Mouse (Mus musculus) stomach, embryonic 15.5 days (tissue): ENCODE data around the gene Mast3. TPM values are rescaled to one million over a fixed set of nuclear protein-coding genes. Genes with fewer than 3 reads are reported as not detected.

Source experiments
- ATAC-seq: fragments of 200-750 bp; cut with Nextera tagmentation; 2 replicates; pipeline ENCODE4 v1.8.0; 2017; ENCODE audit warnings: low read depth, moderate number of reproducible peaks, moderate TSS enrichment; ENCODE audit not compliant: insufficient read depth, low FRiP score
- H3K27ac ChIP-seq: fragments of 300-500 bp; sonication (generic); 2 replicates; pipeline ENCODE4 v1.5.1; 2015; ENCODE audit warnings: mild to moderate bottlenecking, inconsistent platforms
- H3K27me3 ChIP-seq: fragments of 300-500 bp; sonication (generic); replicated peaks from 2 replicates; pipeline ENCODE4 v1.6.1; 2015; ENCODE audit warnings: inconsistent platforms
- H3K36me3 ChIP-seq: fragments of 300-500 bp; sonication (generic); 2 replicates; pipeline ENCODE4 v1.6.1; 2015; ENCODE audit warnings: inconsistent platforms
- H3K4me1 ChIP-seq: fragments of 300-500 bp; sonication (generic); 2 replicates; pipeline ENCODE4 v1.6.1; 2015; ENCODE audit warnings: inconsistent platforms
- H3K4me2 ChIP-seq: fragments of 300-500 bp; sonication (generic); 2 replicates; pipeline ENCODE4 v1.6.1; 2015; ENCODE audit warnings: mild to moderate bottlenecking, inconsistent platforms
- H3K4me3 ChIP-seq: fragments of 300-500 bp; sonication (generic); replicated peaks from 2 replicates; pipeline ENCODE4 v1.5.1; 2015; ENCODE audit warnings: inconsistent platforms
- H3K9ac ChIP-seq: fragments of 300-500 bp; sonication (generic); 2 replicates; pipeline ENCODE4 v1.6.1; 2015; ENCODE audit warnings: inconsistent platforms
- H3K9me3 ChIP-seq: fragments of 300-500 bp; sonication (generic); 2 replicates; pipeline ENCODE4 v1.6.1; 2016; ENCODE audit warnings: inconsistent platforms
- WGBS: fragments of 180-500 bp; shearing (Covaris S2); methylation state at CpG from one replicate; pipeline ENCODE4 v1.1.7; 2015; 5-methylcytosine and 5-hydroxymethylcytosine counted together
- polyA plus RNA-seq: library from polyadenylated mRNA; unstranded; fragments of >200 nt; fragmentation: Nextera tagmentation; extraction: Ambion mirVana; gene quantifications from 2 replicates; pipeline ENCODE4 v1.2.1, GENCODE M21; 2015

Mast3 gene
- polyA plus RNA-seq, 1 experiment from 2014 or later = 13.3 TPM

DNA sequence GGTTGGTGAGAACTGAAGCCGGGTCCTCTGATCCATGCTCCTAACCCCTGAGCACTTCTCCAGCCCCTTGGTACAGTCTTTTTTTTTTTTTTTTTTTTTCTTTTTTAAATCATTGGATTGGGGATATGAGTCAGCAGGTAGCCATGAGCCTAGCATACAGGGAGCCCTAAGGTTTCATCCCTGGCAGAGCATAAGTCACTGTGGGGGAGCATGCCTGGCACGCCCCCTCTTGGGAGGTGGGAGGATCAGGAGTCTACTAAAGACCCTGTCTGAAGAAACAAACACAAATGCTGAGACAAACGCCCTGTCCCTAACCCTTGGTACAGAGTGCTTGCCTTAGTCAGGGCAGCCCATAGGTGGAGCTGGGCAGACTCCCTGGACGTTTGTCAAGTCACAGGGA lies 7.2 kb upstream of the Mast3 start:
- H3K27me3 ChIP-seq = 0 out of 2 replicates have a peak, but pooled peaks cover 13% of the 10 kb centered on the region
- H3K4me2 ChIP-seq = no peak overlapping the region
- H3K36me3 ChIP-seq = no peaks in the 10 kb centered on the region
- H3K9ac ChIP-seq = no peak overlapping the region
- 47% methylated on average over 4 of the region's 4 CpGs for WGBS
- no peaks in the 10 kb centered on the region for H3K9me3 ChIP-seq
- no peak overlapping the region for H3K27ac ChIP-seq
- H3K4me3 ChIP-seq = no peak overlapping the region
- peaks cover 5% of the 10 kb centered on the region; the same call in 1 of the 2 replicates for H3K4me1 ChIP-seq
- ATAC-seq = no peak

DNA sequence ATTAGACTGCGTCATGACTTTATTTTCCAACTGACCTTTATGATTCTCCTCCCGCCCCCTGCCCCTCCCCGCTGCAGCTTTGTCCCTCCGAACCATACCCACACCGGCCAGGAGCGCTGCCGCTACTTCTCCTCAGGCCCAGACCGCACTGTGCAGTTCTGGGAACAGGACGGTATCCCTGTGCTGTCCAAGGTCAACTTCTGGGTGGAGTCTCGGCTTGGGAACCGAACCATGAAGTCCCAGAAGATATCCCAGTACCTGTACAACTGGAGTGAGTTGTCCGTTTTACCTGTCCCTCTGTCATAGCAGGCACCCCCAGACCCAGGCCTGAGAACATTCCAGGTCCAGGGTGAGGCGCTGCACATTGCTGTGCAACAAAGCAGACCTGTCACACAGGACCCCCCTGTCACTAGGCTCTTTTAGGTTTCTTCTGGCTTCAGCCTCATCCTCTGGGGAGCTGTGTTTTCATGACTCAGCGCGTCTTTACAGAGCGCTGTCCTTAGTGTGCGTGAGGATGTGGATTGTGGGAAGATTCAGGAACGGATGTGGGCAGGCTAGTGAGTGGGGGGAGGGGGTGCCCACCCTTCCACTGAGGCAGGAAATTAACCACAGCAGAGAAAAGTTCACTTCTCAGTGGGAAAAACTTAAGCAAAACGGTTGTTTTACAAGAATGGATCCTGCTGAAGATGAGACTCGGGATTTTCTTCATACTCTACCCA lies 6.3 kb upstream of the Mast3 start:
- H3K27ac ChIP-seq = no peak overlapping the region
- H3K36me3 ChIP-seq = no peaks in the 10 kb centered on the region
- H3K4me2 ChIP-seq = no peak overlapping the region
- H3K9me3 ChIP-seq = no peaks in the 10 kb centered on the region
- 0 out of 2 replicates have a peak, but pooled peaks cover 8% of the 10 kb centered on the region for H3K27me3 ChIP-seq
- 70% methylated on average over 20 of the region's 20 CpGs for WGBS
- H3K9ac ChIP-seq = no peak overlapping the region
- H3K4me1 ChIP-seq = no peaks in the 10 kb centered on the region
- no peak overlapping the region for H3K4me3 ChIP-seq
- ATAC-seq = no peak

DNA sequence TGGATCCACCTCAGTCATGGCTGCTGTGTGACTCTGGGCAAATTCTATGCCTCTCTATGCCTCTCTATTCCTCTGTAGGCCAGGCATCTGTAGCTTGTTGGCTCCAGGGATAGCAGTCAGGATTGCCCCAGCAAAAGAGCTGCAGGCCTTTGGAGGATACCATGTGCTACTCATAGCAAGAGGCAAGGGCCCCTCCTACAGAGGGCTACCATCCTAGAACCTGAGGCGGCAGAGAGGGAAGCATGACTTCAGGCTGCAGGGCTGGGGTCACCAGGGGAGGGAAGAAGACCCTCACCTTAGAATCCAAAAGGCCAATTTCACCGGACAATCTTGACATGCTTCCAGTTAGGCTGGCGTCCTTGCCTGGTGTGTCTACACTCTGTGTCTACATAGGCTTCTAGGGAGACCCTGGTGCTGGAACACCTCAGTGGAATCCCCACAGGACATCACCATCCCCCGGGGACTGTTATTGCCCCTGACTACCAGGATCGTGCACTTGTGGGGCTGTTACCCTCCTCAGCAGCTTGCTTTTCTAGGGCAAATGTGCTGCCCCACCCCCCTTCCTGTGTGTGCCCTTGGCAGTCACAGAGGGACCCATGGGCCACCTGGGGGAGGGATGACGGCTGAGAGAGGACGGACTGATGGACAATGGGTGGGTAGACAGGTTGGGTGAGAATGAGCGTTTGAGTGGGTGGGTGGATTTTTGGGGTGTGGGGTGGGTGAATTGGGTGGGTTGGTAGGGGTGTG lies 4.3 kb upstream of the Mast3 start:
- Histone ChIP-seq H3K27me3 (0 out of 2 replicates have a peak, but pooled peaks cover 3% of the 10 kb centered on the region), H3K4me3 (no peak overlapping the region), H3K9me3 (no peaks in the 10 kb centered on the region), H3K9ac (no peak overlapping the region), H3K27ac (no peak overlapping the region), H3K4me1 (peaks cover 8% of the 10 kb centered on the region), H3K36me3 (no peaks in the 10 kb centered on the region), H3K4me2 (no peak overlapping the region)
- ATAC-seq = no peak
- WGBS = 71% methylated on average over 8 of the region's 8 CpGs

DNA sequence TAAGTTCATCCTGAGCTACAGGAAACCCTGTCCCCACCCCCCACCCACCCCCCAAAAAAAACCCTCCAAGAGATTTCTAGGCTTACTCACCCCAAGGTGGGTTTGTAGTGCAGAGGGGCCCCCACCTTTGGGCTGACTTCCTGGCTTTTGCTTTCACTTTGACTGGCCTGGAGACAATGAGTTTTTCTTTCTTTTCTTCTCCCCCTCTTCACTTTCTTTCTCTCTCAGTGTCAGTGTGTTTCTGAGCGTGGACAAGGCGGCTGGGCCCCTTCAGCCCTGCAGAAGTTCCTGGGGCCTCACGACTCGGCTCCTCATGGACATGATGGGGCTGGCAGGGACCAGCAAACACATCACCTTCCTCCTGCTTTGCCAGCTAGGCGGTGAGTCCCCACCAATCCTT lies 3.4 kb upstream of the Mast3 start, which contains the start of gene Il12rb1:
Gene Il12rb1, plus strand, starts transcription at position 211 of the 400 bp plus-strand sequence.
- peaks cover 15% of the 10 kb centered on the region for H3K4me1 ChIP-seq
- no peak within 1 kb of the TSS for H3K4me2 ChIP-seq
- H3K27ac ChIP-seq = no peak within 1 kb of the TSS
- H3K27me3 ChIP-seq = peaks cover 10% of the 10 kb centered on the region
- no peak for ATAC-seq
- no peak within 1 kb of the TSS for H3K9ac ChIP-seq
- no peak within 1 kb of the TSS for H3K4me3 ChIP-seq
- no peaks in the 10 kb centered on the region for H3K36me3 ChIP-seq
- WGBS = 62% methylated on average over 5 of the region's 5 CpGs
- H3K9me3 ChIP-seq = no peaks in the 10 kb centered on the region

DNA sequence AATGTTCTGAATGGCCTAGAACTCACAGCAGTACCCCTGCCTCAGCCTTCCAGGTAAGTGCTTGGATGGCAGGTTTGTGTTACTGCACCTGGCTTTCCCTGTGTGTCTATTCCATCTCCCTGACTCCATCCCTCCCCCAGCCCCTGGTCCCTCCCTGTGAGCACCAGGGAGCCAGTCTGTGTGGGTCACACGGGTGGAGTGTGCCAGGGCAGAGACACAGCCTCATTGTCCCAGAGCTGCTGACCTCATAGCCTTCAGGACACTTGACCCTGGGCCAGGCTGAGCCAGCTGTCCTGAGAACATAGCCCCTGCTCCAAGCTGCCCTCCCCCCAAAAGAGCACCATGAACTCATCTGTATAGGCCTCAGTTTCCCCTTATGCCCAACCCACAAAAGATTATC lies 2.5 kb upstream of the Mast3 start:
- WGBS = 43% methylated on average over 1 of the region's 1 CpGs
- Histone ChIP-seq H3K4me3 (no peak overlapping the region), H3K27ac (no peak overlapping the region), H3K4me2 (no peak overlapping the region), H3K27me3 (peaks cover 10% of the 10 kb centered on the region), H3K4me1 (peaks cover 15% of the 10 kb centered on the region), H3K36me3 (no peaks in the 10 kb centered on the region), H3K9me3 (no peaks in the 10 kb centered on the region), H3K9ac (no peak overlapping the region)
- ATAC-seq = no peak

DNA sequence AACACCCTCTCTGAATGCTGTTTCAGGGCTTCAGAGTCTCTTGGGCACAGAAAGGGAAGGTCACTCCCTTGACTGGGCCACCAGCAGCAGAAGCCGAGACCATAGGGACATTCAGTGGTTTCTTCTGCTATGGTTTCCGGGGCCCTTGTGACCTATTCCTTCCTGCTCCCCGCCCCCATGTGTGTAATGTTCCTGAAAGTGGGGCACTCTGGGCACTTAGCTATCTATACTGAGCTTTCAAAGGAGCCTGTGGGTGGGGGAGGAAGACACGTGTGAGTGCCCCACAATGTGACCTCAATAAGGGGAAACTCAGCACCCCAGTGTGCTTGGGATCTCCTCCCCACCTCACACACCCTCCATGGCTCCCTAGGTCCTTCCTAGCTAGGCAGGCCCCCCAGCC lies 1.7 kb upstream of the Mast3 start:
- H3K27ac ChIP-seq = 0 out of 2 replicates have a peak overlapping the region, but pooled peaks have one; percentile 4
- H3K4me1 ChIP-seq = peaks cover 15% of the 10 kb centered on the region
- no peak overlapping the region for H3K4me3 ChIP-seq
- H3K36me3 ChIP-seq = no peaks in the 10 kb centered on the region
- H3K9ac ChIP-seq = no peak overlapping the region
- no peaks in the 10 kb centered on the region for H3K9me3 ChIP-seq
- no peak for ATAC-seq
- H3K4me2 ChIP-seq = no peak overlapping the region
- H3K27me3 ChIP-seq = peaks cover 10% of the 10 kb centered on the region
- 66% methylated on average over 4 of the region's 4 CpGs for WGBS

DNA sequence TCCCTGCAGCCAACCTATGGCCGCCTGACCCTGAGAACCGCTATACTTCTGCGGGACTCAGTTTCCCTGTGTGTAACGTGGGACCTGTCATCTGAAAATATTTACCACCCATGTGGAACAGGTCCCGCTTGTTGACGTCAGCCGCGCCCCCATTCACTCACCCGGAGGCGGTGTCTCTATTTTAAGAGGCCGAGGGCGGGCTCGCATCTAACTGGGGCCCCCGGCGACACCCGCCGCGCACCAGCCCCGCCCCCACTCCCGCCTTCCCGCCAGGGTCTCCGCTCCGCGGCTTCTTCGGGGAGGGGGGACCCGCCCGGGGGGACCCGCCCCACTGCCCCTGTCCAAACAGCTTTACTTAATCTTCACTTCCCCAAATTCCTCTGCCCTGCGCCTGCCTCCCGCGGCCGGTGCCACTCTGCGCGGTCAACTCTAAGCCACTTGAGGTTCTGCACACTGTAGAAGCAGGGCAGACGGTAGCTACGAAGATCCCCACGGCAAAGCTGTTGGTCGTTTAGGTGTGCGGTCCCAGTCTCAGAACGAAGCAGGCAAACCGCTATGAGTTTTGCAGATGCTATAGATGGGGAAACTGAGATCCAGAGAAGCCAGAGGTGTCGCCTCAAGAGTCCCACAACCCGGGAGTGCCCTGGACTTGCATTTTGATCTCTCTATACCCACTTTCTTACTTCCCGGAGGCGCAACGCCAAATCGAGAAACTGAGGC lies 933 bp downstream of the Mast3 start:
- no peaks in the 10 kb centered on the region for H3K9me3 ChIP-seq
- ATAC-seq = 0 out of 2 replicates have a peak, but pooled peaks have one; percentile 12
- H3K27me3 ChIP-seq = peaks cover 22% of the 10 kb centered on the region
- no peak overlapping the region for H3K9ac ChIP-seq
- H3K36me3 ChIP-seq = no peaks in the 10 kb centered on the region
- peak overlapping the region; percentile 81 for H3K4me2 ChIP-seq
- peaks cover 15% of the 10 kb centered on the region for H3K4me1 ChIP-seq
- no peak overlapping the region for H3K27ac ChIP-seq
- peak overlapping the region; percentile 44 for H3K4me3 ChIP-seq
- 2% methylated on average over 47 of the region's 47 CpGs for WGBS

DNA sequence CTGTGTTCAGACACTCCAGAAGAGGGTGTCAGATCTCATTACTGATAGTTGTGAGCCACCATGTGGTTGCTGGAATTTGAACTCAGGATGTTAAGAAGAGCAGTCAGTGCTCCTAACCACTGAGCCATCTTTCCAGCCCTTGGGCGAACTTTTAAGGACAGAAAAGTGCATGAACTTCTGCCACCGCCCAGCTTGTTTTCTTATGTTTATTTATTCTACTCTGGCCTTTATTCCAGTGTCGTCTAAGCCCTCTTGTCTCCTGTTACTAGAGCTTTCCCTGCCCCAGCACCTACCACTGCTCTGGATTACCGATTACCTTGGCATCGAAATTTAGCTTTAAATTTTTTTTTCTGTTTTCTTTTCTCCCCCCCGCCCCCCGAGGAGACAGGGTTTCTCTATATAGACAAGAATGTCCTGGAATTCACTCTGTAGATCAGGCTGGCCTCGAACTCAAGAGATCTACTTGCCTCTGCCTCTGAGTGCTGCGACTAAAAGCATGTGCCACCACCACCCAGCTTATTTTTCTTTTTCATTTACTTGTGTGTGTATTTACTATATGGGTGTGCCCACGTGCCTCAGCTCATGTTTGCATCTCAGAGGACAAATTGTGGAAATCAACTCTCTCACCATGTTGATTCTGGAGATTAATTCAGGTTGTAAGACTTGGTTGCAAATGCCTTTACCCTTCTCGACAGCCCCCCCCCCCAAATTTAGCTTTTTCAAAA lies 1.9 kb downstream of the Mast3 start:
- Histone ChIP-seq H3K4me1 (peaks cover 20% of the 10 kb centered on the region), H3K9me3 (no peaks in the 10 kb centered on the region), H3K4me3 (no peak overlapping the region), H3K4me2 (no peak overlapping the region), H3K27ac (no peak overlapping the region), H3K9ac (no peak overlapping the region), H3K36me3 (no peaks in the 10 kb centered on the region), H3K27me3 (peaks cover 24% of the 10 kb centered on the region)
- 60% methylated on average over 11 of the region's 11 CpGs for WGBS
- no peak for ATAC-seq

DNA sequence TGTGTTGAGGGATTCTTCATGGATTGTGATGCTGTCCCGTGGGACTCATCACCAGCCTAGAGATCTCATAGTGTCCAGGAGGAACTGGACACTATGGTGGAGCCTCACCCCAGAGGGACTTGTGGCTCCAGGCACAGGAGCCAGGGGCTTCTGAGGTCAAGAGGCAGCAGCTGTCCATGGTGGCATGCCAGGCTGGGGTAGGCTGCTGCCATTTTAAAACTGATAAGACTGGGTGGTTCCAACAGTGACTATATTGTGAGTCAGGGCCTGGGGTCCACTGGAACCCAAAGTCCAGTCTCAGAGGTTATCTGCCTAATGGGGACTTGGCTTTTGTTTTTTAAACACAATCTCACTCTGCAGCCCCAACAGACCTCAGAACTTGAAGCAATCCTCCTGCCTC lies 3.0 kb downstream of the Mast3 start:
- 74% methylated on average over 1 of the region's 1 CpGs for WGBS
- ATAC-seq = no peak
- H3K27me3 ChIP-seq = peaks cover 24% of the 10 kb centered on the region

DNA sequence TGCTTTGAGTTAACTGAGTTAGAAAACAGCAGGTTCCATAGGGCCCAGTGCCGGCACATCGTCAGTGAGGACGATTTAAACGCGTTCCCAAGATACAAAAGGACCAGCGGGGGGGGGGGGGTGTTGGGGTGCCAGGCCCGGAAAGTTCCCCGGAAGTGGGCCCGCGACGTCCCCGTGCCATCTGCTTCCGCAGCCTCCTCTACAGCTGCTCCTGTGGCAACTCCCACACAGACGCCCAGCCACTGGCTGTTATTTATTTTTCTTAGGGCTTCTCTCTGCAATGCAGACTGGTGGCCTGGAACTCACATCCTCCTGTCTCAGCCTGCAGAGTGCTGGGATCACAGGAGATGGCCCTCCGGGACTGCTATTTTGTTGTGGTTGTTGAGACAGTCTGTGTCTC lies 3.7 kb downstream of the Mast3 start:
- Histone ChIP-seq H3K9ac (no peak overlapping the region), H3K9me3 (no peaks in the 10 kb centered on the region), H3K36me3 (no peaks in the 10 kb centered on the region), H3K4me1 (peaks cover 30% of the 10 kb centered on the region), H3K4me3 (no peak overlapping the region), H3K27me3 (peaks cover 24% of the 10 kb centered on the region), H3K4me2 (no peak overlapping the region), H3K27ac (no peak overlapping the region)
- no peak for ATAC-seq
- WGBS = 23% methylated on average over 15 of the region's 15 CpGs

More for the DNA sequence above, 3.0 kb downstream of the Mast3 start:
- Histone ChIP-seq H3K4me1 (peaks cover 25% of the 10 kb centered on the region), H3K9ac (no peak overlapping the region), H3K9me3 (no peaks in the 10 kb centered on the region), H3K27ac (no peak overlapping the region), H3K36me3 (no peaks in the 10 kb centered on the region), H3K4me3 (no peak overlapping the region), H3K4me2 (no peak overlapping the region)

DNA sequence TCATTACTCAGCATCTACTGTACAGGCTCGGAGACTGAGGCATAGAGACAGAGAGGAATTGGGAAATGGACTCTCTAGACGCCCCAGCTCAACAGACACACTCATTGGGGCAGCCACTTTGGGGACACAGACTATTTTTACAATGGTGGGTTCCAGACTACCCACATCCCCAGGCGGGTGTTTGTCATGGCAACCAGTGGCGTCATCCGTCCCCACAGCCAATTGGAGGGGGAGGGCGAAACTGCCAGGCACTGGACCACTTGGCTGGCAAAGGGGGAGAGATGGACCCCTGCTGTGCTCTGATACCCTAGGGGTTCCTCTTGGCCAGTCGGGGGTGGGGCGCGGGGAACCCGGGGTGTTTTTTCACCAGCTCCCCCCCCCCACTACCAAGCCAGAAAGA lies 4.2 kb downstream of the Mast3 start:
- Histone ChIP-seq H3K4me1 (peaks cover 27% of the 10 kb centered on the region), H3K4me2 (no peak overlapping the region), H3K4me3 (no peak overlapping the region), H3K27ac (no peak overlapping the region), H3K36me3 (no peaks in the 10 kb centered on the region), H3K9ac (no peak overlapping the region), H3K9me3 (no peaks in the 10 kb centered on the region), H3K27me3 (peaks cover 24% of the 10 kb centered on the region)
- 54% methylated on average over 10 of the region's 10 CpGs for WGBS
- ATAC-seq = no peak
